Comparison of ENCODE assay signal across 8 mouse cellular contexts in the genomic region with DNA sequence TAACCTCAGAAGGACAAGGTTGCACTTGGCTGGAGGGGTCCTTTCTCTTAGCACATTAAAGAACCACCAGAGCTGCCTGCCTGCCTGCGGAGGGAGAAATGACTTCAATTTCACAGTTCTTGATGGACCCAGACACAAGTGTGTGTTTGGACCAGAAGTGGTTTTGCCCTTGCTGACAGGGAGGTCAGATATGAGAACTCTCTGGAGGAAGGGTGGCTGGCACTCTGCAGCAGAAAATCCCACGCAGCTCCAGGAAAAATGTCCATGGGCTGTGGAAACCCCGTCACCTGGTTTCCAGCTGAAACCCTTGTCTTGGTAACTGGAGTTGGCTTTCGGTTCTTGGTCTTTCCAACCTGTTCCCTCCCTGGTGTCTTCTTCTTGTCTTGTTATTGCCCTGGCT.
DNase-seq lines count a peak whose midpoint lies in the region; ATAC-seq and TF ChIP-seq lines count a peak whose summit lies in the region.

No protein-coding gene starts in this region.

- ATAC-seq in heart, embryonic 12.5 days (ENCODE audit: insufficient number of reproducible peaks, low FRiP score): no peak; the same call in 1 of the 2 replicates
- no peak for ATAC-seq in lung, postnatal 0 days
- no peak for ATAC-seq in liver, postnatal 0 days

- H3K36me3 ChIP-seq in heart, embryonic 12.5 days: peaks cover 5% of the 10 kb centered on the region; the same call in 1 of the 2 replicates
- no peaks in the 10 kb centered on the region for H3K36me3 ChIP-seq in lung, postnatal 0 days (ENCODE audit: insufficient read depth, low read length)
- H3K36me3 ChIP-seq in liver, postnatal 0 days (replicated peaks; ENCODE audit: insufficient read depth, low read length): no peaks in the 10 kb centered on the region

- WGBS in heart, embryonic 12.5 days: 34% methylated on average over 4 of the region's 4 CpGs
- WGBS in lung, postnatal 0 days: 47% methylated on average over 4 of the region's 4 CpGs
- WGBS in liver, postnatal 0 days (ENCODE audit: insufficient replicate concordance): 71% methylated on average over 4 of the region's 4 CpGs

- no peaks in the 10 kb centered on the region for H3K27me3 ChIP-seq in heart, embryonic 12.5 days (replicated peaks)
- H3K27me3 ChIP-seq in lung, postnatal 0 days (replicated peaks; ENCODE audit: insufficient read depth, low read length): no peaks in the 10 kb centered on the region
- H3K27me3 ChIP-seq in liver, postnatal 0 days (ENCODE audit: insufficient read depth, low read length): peaks cover 9% of the 10 kb centered on the region; the same call in 1 of the 2 replicates

- H3K4me2 ChIP-seq in heart, embryonic 12.5 days: peak overlapping the region; percentile 73
- 0 out of 2 replicates have a peak overlapping the region, but pooled peaks have one; percentile 51 for H3K4me2 ChIP-seq in lung, postnatal 0 days (replicated peaks; ENCODE audit: low read depth, low read length)
- no peak overlapping the region for H3K4me2 ChIP-seq in liver, postnatal 0 days (ENCODE audit: low read depth, low read length)

- peak; percentile 12 for DNase-seq in adrenal gland, postnatal 10 days
- DNase-seq in adrenal gland, postnatal 4 days (ENCODE audit: low spot score in 2 of 2): no peak
- peak; percentile 12 for DNase-seq in brain, adult 2 months (ENCODE audit: low read depth, low spot score)
- DNase-seq in lung, postnatal 0 days (ENCODE audit: low spot score): no peak
- DNase-seq in right cerebral cortex, adult 18-20 months: no peak
- no peak for DNase-seq in liver
- DNase-seq in liver, postnatal 0 days: no peak

- TF ChIP-seq EP300 in lung, postnatal 0 days (IDR thresholded peaks at IDR 0.05): no peak
- no peak for TF ChIP-seq EP300 in liver, postnatal 0 days (IDR thresholded peaks at IDR 0.05; ENCODE audit: low read depth)

- no peaks in the 10 kb centered on the region for H3K9me3 ChIP-seq in heart, embryonic 12.5 days (replicated peaks)
- no peaks in the 10 kb centered on the region for H3K9me3 ChIP-seq in lung, postnatal 0 days (ENCODE audit: low read length)
- no peaks in the 10 kb centered on the region for H3K9me3 ChIP-seq in liver, postnatal 0 days (ENCODE audit: low read length)

- H3K9ac ChIP-seq in heart, embryonic 12.5 days: peak overlapping the region; percentile 81; the same call in 1 of the 2 replicates
- no peak overlapping the region for H3K9ac ChIP-seq in lung, postnatal 0 days (replicated peaks; ENCODE audit: low read depth)
- no peak overlapping the region for H3K9ac ChIP-seq in liver, postnatal 0 days (replicated peaks)

- no peak overlapping the region for H3K4me3 ChIP-seq in heart, embryonic 12.5 days
- no peak overlapping the region for H3K4me3 ChIP-seq in lung, postnatal 0 days (ENCODE audit: low read depth, low read length)
- H3K4me3 ChIP-seq in liver, postnatal 0 days (ENCODE audit: low read depth, low read length): no peak overlapping the region

- TF ChIP-seq CTCF in lung, postnatal 0 days (IDR thresholded peaks at IDR 0.05): no peak
- no peak for TF ChIP-seq CTCF in liver, postnatal 0 days (IDR thresholded peaks at IDR 0.05; ENCODE audit: low read depth)

- H3K4me1 ChIP-seq in heart, embryonic 12.5 days (replicated peaks): peaks cover 52% of the 10 kb centered on the region
- peaks cover 9% of the 10 kb centered on the region; the same call in 1 of the 2 replicates for H3K4me1 ChIP-seq in lung, postnatal 0 days (ENCODE audit: insufficient read depth, low read depth, low read length)
- peaks cover 3% of the 10 kb centered on the region; the same call in 1 of the 2 replicates for H3K4me1 ChIP-seq in liver, postnatal 0 days (ENCODE audit: insufficient read depth)

- H3K27ac ChIP-seq in heart, embryonic 12.5 days (ENCODE audit: poor library complexity, severe bottlenecking): peak overlapping the region; percentile 96
- 0 out of 2 replicates have a peak overlapping the region, but pooled peaks have one; percentile 48 for H3K27ac ChIP-seq in lung, postnatal 0 days (ENCODE audit: low read length)
- H3K27ac ChIP-seq in liver, postnatal 0 days (ENCODE audit: low read depth): no peak overlapping the region

Comparison
In these comparisons a context has a peak if more than half of its experiments do, and no peak if none do; other contexts are left out.
1. DNase-seq: peak in adrenal gland, postnatal 10 days (single experiment) and brain, adult 2 months (single experiment); none in adrenal gland, postnatal 4 days (0 of 2), lung, postnatal 0 days (single experiment), right cerebral cortex, adult 18-20 months (single experiment), liver (single experiment) and liver, postnatal 0 days (single experiment).